Mouse (Mus musculus): Measurements from ENCODE around the gene Cenpe. TPM values are rescaled to one million over a fixed set of nuclear protein-coding genes. Genes with fewer than 3 reads are reported as not detected.

Cenpe gene
- polyA plus RNA-seq, 1 experiment from 2014 or later, result 48.6 TPM

DNA sequence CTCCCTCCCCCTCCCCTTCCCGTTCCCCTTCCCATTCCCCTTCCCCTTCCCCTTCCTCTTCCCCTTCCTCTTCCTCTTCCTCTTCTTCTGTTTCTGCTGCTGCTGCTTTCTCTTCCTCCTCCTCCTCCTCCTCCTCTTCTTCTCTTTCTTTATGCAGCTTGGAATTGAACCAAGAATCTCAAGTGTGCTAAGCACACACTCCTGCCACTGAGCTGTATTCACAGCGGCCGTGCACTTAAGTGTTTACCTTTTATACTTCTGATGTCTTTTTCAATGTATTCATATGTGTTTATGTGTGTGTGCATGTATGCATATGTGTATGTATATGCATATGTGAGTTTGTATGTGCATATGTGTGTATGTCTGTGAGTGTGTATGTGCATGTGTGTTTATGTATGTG, 73.5 kb downstream of the Cenpe start:
- H3K27me3 ChIP-seq (ENCODE audit: control insufficient read depth, insufficient read depth, low read length), result no peaks in the 10 kb centered on the region
- no peaks in the 10 kb centered on the region for H3K9me3 ChIP-seq (ENCODE audit: control insufficient read depth, low read length)
- H3K4me2 ChIP-seq (ENCODE audit: low read depth, severe bottlenecking), result no peak overlapping the region
- DNase-seq (ENCODE audit: low spot score) (no peak), ATAC-seq (ENCODE audit: insufficient number of reproducible peaks, low FRiP score, low TSS enrichment, low read depth) (no peak)
- no peak overlapping the region for H3K9ac ChIP-seq (ENCODE audit: low read length)
- no peak overlapping the region for H3K27ac ChIP-seq (replicated peaks; ENCODE audit: low read depth, low read length)
- H3K4me3 ChIP-seq (ENCODE audit: low read depth, low read length), result no peak overlapping the region
- WGBS, result 93% methylated on average over 3 of the region's 3 CpGs
- H3K4me1 ChIP-seq (ENCODE audit: control insufficient read depth, insufficient read depth, low read length), result 0 out of 2 replicates have a peak, but pooled peaks cover under 1% of the 10 kb centered on the region
- H3K36me3 ChIP-seq (ENCODE audit: control insufficient read depth, insufficient read depth, low read length), result no peaks in the 10 kb centered on the region

DNA sequence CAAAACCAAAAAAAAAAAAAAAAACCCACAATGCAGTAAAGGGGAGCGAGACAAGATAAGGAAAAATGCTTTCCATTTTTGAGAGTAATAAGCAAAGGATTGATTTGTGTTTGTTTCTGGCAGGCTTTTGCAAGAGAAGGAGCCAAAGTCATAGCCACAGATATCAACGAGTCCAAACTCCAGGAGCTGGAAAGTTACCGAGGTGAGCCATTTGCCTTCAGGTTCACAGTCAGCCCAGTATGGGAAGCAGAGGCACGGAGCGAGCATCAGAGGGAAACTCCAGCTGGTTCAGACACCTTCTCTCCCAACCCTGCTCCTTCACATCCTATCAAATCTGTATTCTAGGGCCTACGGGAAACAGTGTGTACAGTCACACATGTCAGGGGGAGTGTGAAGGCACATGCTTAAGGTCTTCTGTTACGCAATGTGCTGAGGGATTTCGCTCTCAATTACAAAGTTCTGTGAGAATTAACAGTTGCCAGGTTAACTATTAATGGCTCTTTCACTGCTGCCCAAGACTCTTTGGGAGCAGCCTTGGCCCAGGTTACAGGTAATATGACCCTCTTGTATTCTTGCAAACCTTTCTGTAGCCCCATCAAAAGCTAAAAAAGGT, 75.9 kb downstream of the Cenpe start:
- ATAC-seq (ENCODE audit: insufficient number of reproducible peaks, low FRiP score, low TSS enrichment, low read depth), result no peak
- WGBS, result 82% methylated on average over 8 of the region's 8 CpGs
- no peak overlapping the region for H3K9ac ChIP-seq (ENCODE audit: low read length)

DNA sequence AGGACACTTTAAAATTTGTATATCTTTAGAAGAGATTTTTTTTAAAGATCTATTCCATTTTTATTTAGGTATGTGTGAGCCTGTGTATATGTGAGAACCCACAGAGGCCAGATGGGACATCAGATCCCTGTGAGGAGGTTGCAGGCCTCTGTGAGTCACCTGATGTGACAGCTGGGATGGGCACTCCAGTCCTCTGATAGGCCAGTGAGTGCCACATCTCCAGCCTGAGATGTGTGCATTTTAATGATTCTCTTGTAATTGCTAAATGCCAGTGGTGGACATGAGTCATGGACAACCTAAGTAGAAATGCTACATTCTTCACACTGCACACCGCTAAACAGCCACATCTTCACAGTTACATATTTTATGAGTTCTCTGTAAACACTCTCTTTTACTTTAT, 76.8 kb downstream of the Cenpe start:
- Histone ChIP-seq H3K27me3 (ENCODE audit: control insufficient read depth, insufficient read depth, low read length) (no peaks in the 10 kb centered on the region), H3K36me3 (ENCODE audit: control insufficient read depth, insufficient read depth, low read length) (no peaks in the 10 kb centered on the region), H3K9me3 (ENCODE audit: control insufficient read depth, low read length) (no peaks in the 10 kb centered on the region), H3K9ac (ENCODE audit: low read length) (no peak overlapping the region), H3K4me2 (ENCODE audit: low read depth, severe bottlenecking) (no peak overlapping the region), H3K27ac (replicated peaks; ENCODE audit: low read depth, low read length) (no peak overlapping the region), H3K4me3 (ENCODE audit: low read depth, low read length) (no peak overlapping the region), H3K4me1 (ENCODE audit: control insufficient read depth, insufficient read depth, low read length) (no peaks in the 10 kb centered on the region)
- DNase-seq (ENCODE audit: low spot score), result no peak
- no peak for ATAC-seq (ENCODE audit: insufficient number of reproducible peaks, low FRiP score, low TSS enrichment, low read depth)
- WGBS, result 96% methylated on average over 1 of the region's 1 CpGs

More for the DNA sequence above, 75.9 kb downstream of the Cenpe start:
- no peaks in the 10 kb centered on the region for H3K36me3 ChIP-seq (ENCODE audit: control insufficient read depth, insufficient read depth, low read length)
- no peak overlapping the region for H3K4me2 ChIP-seq (ENCODE audit: low read depth, severe bottlenecking)
- no peak for DNase-seq (ENCODE audit: low spot score)
- H3K9me3 ChIP-seq (ENCODE audit: control insufficient read depth, low read length), result no peaks in the 10 kb centered on the region
- no peak overlapping the region for H3K27ac ChIP-seq (replicated peaks; ENCODE audit: low read depth, low read length)
- H3K4me3 ChIP-seq (ENCODE audit: low read depth, low read length), result no peak overlapping the region
- no peaks in the 10 kb centered on the region for H3K27me3 ChIP-seq (ENCODE audit: control insufficient read depth, insufficient read depth, low read length)
- no peaks in the 10 kb centered on the region for H3K4me1 ChIP-seq (ENCODE audit: control insufficient read depth, insufficient read depth, low read length)

DNA sequence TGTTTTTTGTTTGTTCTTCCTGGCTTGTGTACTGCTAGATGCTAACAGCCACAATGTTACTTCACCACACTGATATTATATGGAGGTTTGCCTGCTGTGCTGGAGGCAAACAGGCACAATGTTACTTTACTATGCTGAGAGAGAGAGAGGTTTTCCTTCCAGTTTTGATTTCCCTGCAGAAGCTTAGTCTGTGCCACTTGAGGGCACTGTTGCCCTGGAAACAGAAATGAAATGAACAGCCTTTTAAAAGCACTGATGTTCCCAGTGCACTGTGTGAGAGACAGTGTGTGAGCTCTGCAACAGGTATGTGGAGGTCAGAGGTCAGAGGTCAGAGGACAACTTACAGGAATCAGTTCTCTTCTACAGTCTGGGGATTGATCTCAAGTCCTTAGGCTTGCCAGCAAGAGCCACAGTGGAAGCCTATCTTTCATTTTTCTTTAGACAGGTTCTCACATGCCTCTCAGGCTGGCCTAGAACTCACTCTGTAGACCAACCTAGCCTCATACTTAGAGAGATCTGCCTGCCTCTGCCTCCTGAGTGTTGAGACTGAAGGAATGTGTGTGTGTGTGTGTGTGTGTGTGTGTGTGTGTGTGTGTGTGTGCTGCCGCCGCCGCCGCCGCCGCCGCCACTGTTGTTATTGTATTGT, 78.0 kb downstream of the Cenpe start:
- Histone ChIP-seq H3K4me1 (ENCODE audit: control insufficient read depth, insufficient read depth, low read length) (no peaks in the 10 kb centered on the region), H3K9ac (ENCODE audit: low read length) (no peak overlapping the region), H3K27ac (replicated peaks; ENCODE audit: low read depth, low read length) (no peak overlapping the region), H3K27me3 (ENCODE audit: control insufficient read depth, insufficient read depth, low read length) (no peaks in the 10 kb centered on the region), H3K4me3 (ENCODE audit: low read depth, low read length) (no peak overlapping the region), H3K9me3 (ENCODE audit: control insufficient read depth, low read length) (no peaks in the 10 kb centered on the region), H3K4me2 (ENCODE audit: low read depth, severe bottlenecking) (no peak overlapping the region), H3K36me3 (ENCODE audit: control insufficient read depth, insufficient read depth, low read length) (no peaks in the 10 kb centered on the region)
- peak; percentile 66 for DNase-seq (ENCODE audit: low spot score)
- peak; percentile 73 for ATAC-seq (ENCODE audit: insufficient number of reproducible peaks, low FRiP score, low TSS enrichment, low read depth)
- 97% methylated on average over 7 of the region's 7 CpGs for WGBS

DNA sequence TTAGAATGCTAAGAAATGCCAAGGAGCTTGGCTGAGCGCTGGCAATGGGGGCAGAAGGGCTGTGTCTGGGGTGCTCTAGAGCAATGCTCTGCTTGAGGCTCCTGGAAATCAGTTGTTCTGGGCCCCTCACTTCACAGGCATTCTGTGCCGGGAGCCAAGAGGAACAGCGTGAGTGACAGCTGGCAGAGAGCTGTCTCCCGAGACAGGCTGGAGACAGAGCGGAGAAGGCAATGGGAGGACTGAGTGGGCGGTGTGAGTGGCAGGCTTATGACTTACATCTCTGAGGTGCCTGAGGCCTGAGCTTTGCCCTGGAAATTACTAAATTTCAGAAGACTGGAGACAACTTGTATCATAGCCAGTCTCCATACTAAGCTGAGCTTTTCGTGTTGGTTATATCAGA, 81.4 kb downstream of the Cenpe start:
- Histone ChIP-seq H3K4me1 (ENCODE audit: control insufficient read depth, insufficient read depth, low read length) (no peaks in the 10 kb centered on the region), H3K9me3 (ENCODE audit: control insufficient read depth, low read length) (no peaks in the 10 kb centered on the region), H3K27ac (replicated peaks; ENCODE audit: low read depth, low read length) (no peak overlapping the region), H3K4me2 (ENCODE audit: low read depth, severe bottlenecking) (no peak overlapping the region), H3K27me3 (ENCODE audit: control insufficient read depth, insufficient read depth, low read length) (no peaks in the 10 kb centered on the region), H3K9ac (ENCODE audit: low read length) (no peak overlapping the region), H3K4me3 (ENCODE audit: low read depth, low read length) (no peak overlapping the region), H3K36me3 (ENCODE audit: control insufficient read depth, insufficient read depth, low read length) (no peaks in the 10 kb centered on the region)
- ATAC-seq (ENCODE audit: insufficient number of reproducible peaks, low FRiP score, low TSS enrichment, low read depth) (no peak), DNase-seq (ENCODE audit: low spot score) (no peak)
- WGBS, result 67% methylated on average over 7 of the region's 7 CpGs

DNA sequence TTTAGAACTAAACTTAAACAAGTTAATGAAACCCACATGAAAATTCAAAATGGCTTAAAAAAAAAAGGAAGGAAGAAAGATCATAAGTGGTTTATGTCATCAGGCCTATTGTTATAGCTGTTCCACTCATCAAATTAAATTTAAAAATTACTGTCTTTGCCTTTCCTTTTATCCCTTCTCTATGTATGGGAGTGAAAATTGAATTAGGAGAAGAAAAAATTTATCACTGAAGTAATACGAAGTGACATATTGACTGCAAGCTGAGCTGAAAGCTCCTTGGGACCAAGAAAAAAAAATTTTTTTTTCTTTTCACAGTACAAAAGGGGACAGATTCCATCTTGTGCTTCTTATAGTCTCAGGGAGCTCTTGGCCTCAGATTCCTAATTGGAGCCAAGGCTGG, 83.2 kb downstream of the Cenpe start:
- Histone ChIP-seq H3K4me1 (ENCODE audit: control insufficient read depth, insufficient read depth, low read length) (no peaks in the 10 kb centered on the region), H3K9me3 (ENCODE audit: control insufficient read depth, low read length) (no peaks in the 10 kb centered on the region), H3K36me3 (ENCODE audit: control insufficient read depth, insufficient read depth, low read length) (no peaks in the 10 kb centered on the region), H3K27ac (replicated peaks; ENCODE audit: low read depth, low read length) (no peak overlapping the region), H3K4me2 (ENCODE audit: low read depth, severe bottlenecking) (no peak overlapping the region), H3K4me3 (ENCODE audit: low read depth, low read length) (no peak overlapping the region), H3K9ac (ENCODE audit: low read length) (no peak overlapping the region), H3K27me3 (ENCODE audit: control insufficient read depth, insufficient read depth, low read length) (no peaks in the 10 kb centered on the region)
- WGBS, result 85% methylated on average over 1 of the region's 1 CpGs
- ATAC-seq (ENCODE audit: insufficient number of reproducible peaks, low FRiP score, low TSS enrichment, low read depth) (no peak), DNase-seq (ENCODE audit: low spot score) (no peak)

DNA sequence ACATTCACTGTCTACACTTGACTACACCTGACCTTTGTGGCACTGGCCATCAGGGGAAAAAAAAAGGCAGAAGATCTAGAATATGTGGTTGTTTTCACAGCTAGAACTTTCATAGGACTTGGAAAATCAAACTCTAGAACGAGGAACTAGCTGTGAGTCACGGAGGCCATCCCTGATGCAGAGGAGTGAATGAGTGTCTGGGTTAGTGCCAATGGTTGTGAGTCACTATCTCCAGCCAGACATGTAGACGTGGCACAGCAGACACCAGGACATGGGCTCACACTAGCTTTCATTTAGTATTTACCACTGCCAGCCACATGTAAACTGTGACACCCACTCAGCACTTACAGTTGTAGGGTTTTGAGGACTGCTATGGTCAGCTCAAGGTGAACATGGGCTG, 86.2 kb downstream of the Cenpe start:
- 84% methylated on average over 3 of the region's 3 CpGs for WGBS
- Histone ChIP-seq H3K4me1 (ENCODE audit: control insufficient read depth, insufficient read depth, low read length) (no peaks in the 10 kb centered on the region), H3K9me3 (ENCODE audit: control insufficient read depth, low read length) (no peaks in the 10 kb centered on the region), H3K4me2 (ENCODE audit: low read depth, severe bottlenecking) (no peak overlapping the region), H3K27me3 (ENCODE audit: control insufficient read depth, insufficient read depth, low read length) (no peaks in the 10 kb centered on the region), H3K9ac (ENCODE audit: low read length) (no peak overlapping the region), H3K4me3 (ENCODE audit: low read depth, low read length) (no peak overlapping the region), H3K36me3 (ENCODE audit: control insufficient read depth, insufficient read depth, low read length) (no peaks in the 10 kb centered on the region), H3K27ac (replicated peaks; ENCODE audit: low read depth, low read length) (no peak overlapping the region)
- ATAC-seq (ENCODE audit: insufficient number of reproducible peaks, low FRiP score, low TSS enrichment, low read depth), result no peak
- DNase-seq (ENCODE audit: low spot score), result no peak

DNA sequence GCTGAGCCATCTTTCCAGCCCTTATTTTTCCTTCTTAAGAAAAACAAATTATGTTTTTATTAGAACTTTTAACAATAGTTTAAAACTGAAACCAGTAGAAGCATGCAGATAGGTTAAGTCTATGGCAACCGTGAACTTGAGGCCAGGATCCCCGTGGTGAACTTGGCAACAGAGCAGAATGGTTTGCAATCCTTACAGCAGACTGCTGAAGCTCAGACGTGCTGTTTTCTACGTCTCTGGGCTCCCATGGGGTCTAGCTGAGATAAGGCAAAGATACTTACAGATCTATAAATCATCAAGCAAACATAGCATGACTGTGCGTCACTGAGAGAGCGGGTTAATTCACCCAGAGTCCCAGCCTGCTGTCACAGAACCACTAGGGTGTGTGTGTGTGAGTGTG, 87.7 kb downstream of the Cenpe start:
- Histone ChIP-seq H3K4me2 (ENCODE audit: low read depth, severe bottlenecking) (no peak overlapping the region), H3K4me3 (ENCODE audit: low read depth, low read length) (no peak overlapping the region), H3K27ac (replicated peaks; ENCODE audit: low read depth, low read length) (no peak overlapping the region), H3K9ac (ENCODE audit: low read length) (no peak overlapping the region), H3K9me3 (ENCODE audit: control insufficient read depth, low read length) (no peaks in the 10 kb centered on the region), H3K4me1 (ENCODE audit: control insufficient read depth, insufficient read depth, low read length) (no peaks in the 10 kb centered on the region), H3K27me3 (ENCODE audit: control insufficient read depth, insufficient read depth, low read length) (no peaks in the 10 kb centered on the region), H3K36me3 (ENCODE audit: control insufficient read depth, insufficient read depth, low read length) (no peaks in the 10 kb centered on the region)
- ATAC-seq (ENCODE audit: insufficient number of reproducible peaks, low FRiP score, low TSS enrichment, low read depth), result no peak
- 75% methylated on average over 6 of the region's 6 CpGs for WGBS
- no peak for DNase-seq (ENCODE audit: low spot score)

DNA sequence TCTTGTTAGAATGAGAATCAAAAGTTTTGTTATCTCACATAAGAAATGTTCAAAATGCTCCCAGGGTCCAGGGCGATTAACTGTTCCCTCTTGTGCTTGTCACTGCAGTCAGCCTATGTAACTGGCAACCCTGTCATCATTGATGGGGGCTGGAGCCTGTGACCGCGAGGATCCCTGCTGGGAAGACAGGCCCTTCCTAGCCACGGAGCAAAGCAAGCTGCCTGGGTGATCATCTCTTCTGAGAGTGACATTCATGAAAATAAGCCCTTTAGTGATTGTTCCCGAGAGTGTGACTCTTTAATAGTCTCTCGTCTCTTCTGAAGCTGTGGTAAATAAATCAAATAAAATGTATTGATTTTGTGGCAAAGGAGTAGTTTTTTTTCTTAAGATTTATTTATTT, 91.7 kb downstream of the Cenpe start:
- ATAC-seq (ENCODE audit: insufficient number of reproducible peaks, low FRiP score, low TSS enrichment, low read depth), result no peak
- 27% methylated on average over 6 of the region's 6 CpGs for WGBS
- H3K27ac ChIP-seq (replicated peaks; ENCODE audit: low read depth, low read length), result no peak overlapping the region

More for the DNA sequence above, 91.7 kb downstream of the Cenpe start:
- no peak overlapping the region for H3K4me2 ChIP-seq (ENCODE audit: low read depth, severe bottlenecking)
- H3K4me3 ChIP-seq (ENCODE audit: low read depth, low read length), result no peak overlapping the region
- H3K27me3 ChIP-seq (ENCODE audit: control insufficient read depth, insufficient read depth, low read length), result no peaks in the 10 kb centered on the region
- no peaks in the 10 kb centered on the region; the same call in 1 of the 2 replicates for H3K4me1 ChIP-seq (ENCODE audit: control insufficient read depth, insufficient read depth, low read length)
- no peak overlapping the region for H3K9ac ChIP-seq (ENCODE audit: low read length)
- no peak for DNase-seq (ENCODE audit: low spot score)
- H3K9me3 ChIP-seq (ENCODE audit: control insufficient read depth, low read length), result no peaks in the 10 kb centered on the region
- H3K36me3 ChIP-seq (ENCODE audit: control insufficient read depth, insufficient read depth, low read length), result no peaks in the 10 kb centered on the region

All from limb, embryonic 11.5 days (tissue).